Mouse (Mus musculus): ENCODE data around the gene Gm527. TPM values are rescaled to one million over a fixed set of nuclear protein-coding genes. Genes with fewer than 3 reads are reported as not detected.

The Gm527 gene
- total RNA-seq, 2 experiments from 2014 or later: 10.5 to 15.7 TPM

GRCm38 (mm10) chr12:64966652-64967435 lies 49.1 kb downstream of the Gm527 start:
- Histone ChIP-seq H3K27ac (peak overlapping the region; percentile 97), H3K4me3 (peak overlapping the region; percentile 99)
- no peak for DNase-seq (ENCODE audit: low spot score in 2 of 2)
- TF ChIP-seq CTCF (conservative IDR thresholded peaks at IDR 0.05): peak; percentile 10; the same call in 1 of the 2 replicates

GRCm38 (mm10) chr12:64967470-64967869 lies 49.8 kb downstream of the Gm527 start:
- peak overlapping the region; percentile 99 for H3K4me3 ChIP-seq
- no peak for DNase-seq (ENCODE audit: low spot score in 2 of 2)
- H3K27ac ChIP-seq: peak overlapping the region; percentile 97
- no peak for TF ChIP-seq CTCF (conservative IDR thresholded peaks at IDR 0.05)

- DNase-seq (ENCODE audit: low spot score in 2 of 2): no peak
- Histone ChIP-seq H3K27ac (peak overlapping the region; percentile 97; the same call in 1 of the 2 replicates), H3K4me3 (peak overlapping the region; percentile 99)
- TF ChIP-seq CTCF (conservative IDR thresholded peaks at IDR 0.05): no peak
Observed at GRCm38 (mm10) chr12:64968067-64968466, 50.4 kb downstream of the Gm527 start.

- no peak overlapping the region for H3K27ac ChIP-seq
- no peak for TF ChIP-seq CTCF (conservative IDR thresholded peaks at IDR 0.05)
- DNase-seq (ENCODE audit: low spot score in 2 of 2): no peak
- peak overlapping the region; percentile 99 for H3K4me3 ChIP-seq
Observed at GRCm38 (mm10) chr12:64971399-64971798, 53.7 kb downstream of the Gm527 start.

GRCm38 (mm10) chr12:64972063-64972462 lies 54.4 kb downstream of the Gm527 start:
- TF ChIP-seq CTCF (conservative IDR thresholded peaks at IDR 0.05): no peak
- H3K27ac ChIP-seq: no peak overlapping the region
- DNase-seq (ENCODE audit: low spot score in 2 of 2): no peak
- H3K4me3 ChIP-seq: peak overlapping the region; percentile 99

Other genes starting within 250 kb of the Gm527 start
- gene Klhl28, start 47.6 kb downstream of the Gm527 start, total RNA-seq (2021): 10 to 100 TPM; 23.7 to 25.5 TPM
- 10 to 100 TPM; 49.7 to 50.8 TPM for gene Togaram1, start 47.9 kb downstream of the Gm527 start, total RNA-seq (2021)
- 10 to 100 TPM; 43.4 to 48.7 TPM for gene Prpf39, start 118.4 kb downstream of the Gm527 start, total RNA-seq (2021)
- gene Fkbp3, start 156.1 kb downstream of the Gm527 start, total RNA-seq (2021): 100 to 1,000 TPM; 150 to 156 TPM
- gene Fancm, start 157.7 kb downstream of the Gm527 start, total RNA-seq (2021): 10 to 100 TPM; 13.5 to 14.1 TPM

All from layer of hippocampus, adult 2 months (tissue).